Mouse (Mus musculus) cortical plate, adult 2 months (tissue): Measurements from ENCODE around the gene Sap18.
"Not testable (repeated sequence)": the region's sequence is repeated elsewhere in the genome, so short reads cannot be mapped to it uniquely, and the experiment has no call there.

Experiments
- CTCF ChIP-seq: fragments of 200-500 bp; IDR thresholded peaks from 2 replicates; pipeline ENCODE4 v1.5.1; 2011; ENCODE audit warnings: mild to moderate bottlenecking, control low read depth, low read length; ENCODE audit not compliant: insufficient read depth; ENCODE audit errors: extremely low read depth
- POLR2A ChIP-seq: fragments of 200-500 bp; IDR thresholded peaks from 2 replicates; pipeline ENCODE4 v1.6.1; 2011; ENCODE audit warnings: mild to moderate bottlenecking, low read length, control low read depth; ENCODE audit not compliant: insufficient read depth; ENCODE audit errors: extremely low read depth

- TF ChIP-seq CTCF, POLR2A: not testable (repeated sequence)
These were observed 58.1 kb downstream of the Sap18 start for GRCm38 (mm10) chr14:57856037-57856436.
